Mouse (Mus musculus): Measurements from ENCODE around the gene Ccdc14.

- TF ChIP-seq POLR2A (IDR thresholded peaks at IDR 0.05; ENCODE audit: borderline replicate concordance, low read depth, low read length) (no peak), CTCF (IDR thresholded peaks at IDR 0.05; ENCODE audit: low read depth, low read length) (no peak)
Observed at GRCm38 (mm10) chr16:34752977-34753376, 62.6 kb downstream of the Ccdc14 start.

Measured in bone marrow macrophage, adult 2 months (primary cell).